Mouse (Mus musculus) spleen, adult 2 months (tissue): ENCODE results near the gene Ccdc183.

ENCODE experiments used
- CTCF ChIP-seq: fragments of 200-500 bp; IDR thresholded peaks from 2 replicates; pipeline ENCODE4 v1.5.1; 2011; ENCODE audit warnings: mild to moderate bottlenecking, inconsistent platforms; ENCODE audit not compliant: insufficient read depth, insufficient read length, insufficient replicate concordance; ENCODE audit errors: extremely low read depth
- POLR2A ChIP-seq: fragments of 200-500 bp; IDR thresholded peaks from 2 replicates; pipeline ENCODE4 v1.6.1; 2011; ENCODE audit warnings: low read depth, low read length, inconsistent platforms

DNA sequence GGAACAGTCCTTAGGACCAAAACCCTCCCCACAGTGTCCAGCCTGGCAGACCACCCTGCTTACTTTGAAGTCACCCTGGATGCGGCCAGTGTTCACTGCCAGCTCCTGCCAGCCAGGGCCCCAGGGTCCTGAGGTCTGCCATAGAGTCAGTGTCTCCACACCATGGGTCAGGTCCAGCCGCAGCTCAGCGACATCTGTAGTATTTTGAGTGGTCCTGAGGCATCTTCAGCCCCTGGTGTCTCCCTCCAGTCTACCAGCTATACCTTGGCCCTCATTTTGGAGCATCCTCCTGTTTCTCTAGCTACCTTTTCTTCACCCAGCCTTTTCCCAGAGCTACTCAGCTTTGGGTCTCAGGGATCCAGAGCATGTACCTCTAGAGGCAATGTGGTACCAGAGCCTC, 48.2 kb downstream of the Ccdc183 start:
- no peak for TF ChIP-seq CTCF
- no peak for TF ChIP-seq POLR2A
